Mouse (Mus musculus): ENCODE measurements around the gene Ndufab1. TPM values are rescaled to one million over a fixed set of nuclear protein-coding genes. Genes with fewer than 3 reads are reported as not detected.
A peak's percentile ranks its signal among the peaks of the same experiment; 100 is the strongest.
"Not testable (repeated sequence)": the region's sequence is repeated elsewhere in the genome, so short reads cannot be mapped to it uniquely, and the experiment has no call there.

The Ndufab1 gene
- polyA plus RNA-seq, 1 experiment from 2014 or later: 625 TPM

- no peak for DNase-seq (ENCODE audit: low spot score)
- no peak overlapping the region for H3K4me3 ChIP-seq (ENCODE audit: low read depth, low read length)
- H3K27me3 ChIP-seq (ENCODE audit: control insufficient read depth, insufficient read depth, low read length): no peaks in the 10 kb centered on the region
- no peaks in the 10 kb centered on the region for H3K9me3 ChIP-seq (ENCODE audit: control insufficient read depth, low read length)
- H3K4me1 ChIP-seq (replicated peaks; ENCODE audit: control insufficient read depth, insufficient read depth, low read length): no peaks in the 10 kb centered on the region
- WGBS: 95% methylated on average over 11 of the region's 11 CpGs
- H3K9ac ChIP-seq (ENCODE audit: low read length): no peak overlapping the region
- H3K27ac ChIP-seq (ENCODE audit: low read depth, low read length): no peak overlapping the region
- no peak overlapping the region for H3K4me2 ChIP-seq (ENCODE audit: low read depth, low read length, severe bottlenecking)
- no peaks in the 10 kb centered on the region for H3K36me3 ChIP-seq (ENCODE audit: control insufficient read depth, insufficient read depth, low read length)
- no peak for ATAC-seq (replicated peaks; ENCODE audit: low FRiP score)
Observed at GRCm38 (mm10) chr7:122126946-122127345, 25.3 kb upstream of the Ndufab1 start.

GRCm38 (mm10) chr7:122125636-122126035 is 23.9 kb upstream of the Ndufab1 start:
- H3K27ac ChIP-seq (ENCODE audit: low read depth, low read length): no peak overlapping the region
- 80% methylated on average over 8 of the region's 8 CpGs for WGBS
- no peak overlapping the region for H3K4me2 ChIP-seq (ENCODE audit: low read depth, low read length, severe bottlenecking)
- no peak for ATAC-seq (replicated peaks; ENCODE audit: low FRiP score)
- DNase-seq (ENCODE audit: low spot score): peak; percentile 53
- H3K9me3 ChIP-seq (ENCODE audit: control insufficient read depth, low read length): no peaks in the 10 kb centered on the region
- no peaks in the 10 kb centered on the region for H3K27me3 ChIP-seq (ENCODE audit: control insufficient read depth, insufficient read depth, low read length)
- no peaks in the 10 kb centered on the region; the same call in 1 of the 2 replicates for H3K36me3 ChIP-seq (ENCODE audit: control insufficient read depth, insufficient read depth, low read length)
- H3K9ac ChIP-seq (ENCODE audit: low read length): no peak overlapping the region
- no peaks in the 10 kb centered on the region for H3K4me1 ChIP-seq (replicated peaks; ENCODE audit: control insufficient read depth, insufficient read depth, low read length)
- H3K4me3 ChIP-seq (ENCODE audit: low read depth, low read length): no peak overlapping the region

GRCm38 (mm10) chr7:122123518-122123917 is 21.8 kb upstream of the Ndufab1 start:
- Histone ChIP-seq H3K4me3 (ENCODE audit: low read depth, low read length) (no peak overlapping the region), H3K9me3 (ENCODE audit: control insufficient read depth, low read length) (no peaks in the 10 kb centered on the region), H3K4me2 (ENCODE audit: low read depth, low read length, severe bottlenecking) (no peak overlapping the region), H3K36me3 (ENCODE audit: control insufficient read depth, insufficient read depth, low read length) (no peaks in the 10 kb centered on the region; the same call in 1 of the 2 replicates), H3K27ac (ENCODE audit: low read depth, low read length) (no peak overlapping the region), H3K4me1 (replicated peaks; ENCODE audit: control insufficient read depth, insufficient read depth, low read length) (no peaks in the 10 kb centered on the region), H3K27me3 (ENCODE audit: control insufficient read depth, insufficient read depth, low read length) (no peaks in the 10 kb centered on the region), H3K9ac (ENCODE audit: low read length) (no peak overlapping the region)
- WGBS: 92% methylated on average over 4 of the region's 4 CpGs
- no peak for DNase-seq (ENCODE audit: low spot score)
- ATAC-seq (replicated peaks; ENCODE audit: low FRiP score): no peak

GRCm38 (mm10) chr7:122108206-122108605 is 6.5 kb upstream of the Ndufab1 start:
- WGBS: 96% methylated on average over 6 of the region's 6 CpGs
- Histone ChIP-seq H3K4me2 (ENCODE audit: low read depth, low read length, severe bottlenecking) (no peak overlapping the region), H3K36me3 (ENCODE audit: control insufficient read depth, insufficient read depth, low read length) (0 out of 2 replicates have a peak, but pooled peaks cover 3% of the 10 kb centered on the region), H3K4me3 (ENCODE audit: low read depth, low read length) (no peak overlapping the region), H3K27ac (ENCODE audit: low read depth, low read length) (no peak overlapping the region), H3K27me3 (ENCODE audit: control insufficient read depth, insufficient read depth, low read length) (no peaks in the 10 kb centered on the region), H3K4me1 (replicated peaks; ENCODE audit: control insufficient read depth, insufficient read depth, low read length) (no peaks in the 10 kb centered on the region), H3K9me3 (ENCODE audit: control insufficient read depth, low read length) (no peaks in the 10 kb centered on the region), H3K9ac (ENCODE audit: low read length) (no peak overlapping the region)
- DNase-seq (ENCODE audit: low spot score): no peak
- ATAC-seq (replicated peaks; ENCODE audit: low FRiP score): no peak

GRCm38 (mm10) chr7:122101014-122101746 is 506 bp downstream of the Ndufab1 start:
- 8% methylated on average over 25 of the region's 28 CpGs for WGBS
- peak; percentile 80 for ATAC-seq (replicated peaks; ENCODE audit: low FRiP score)
- not testable (repeated sequence) for H3K27ac ChIP-seq (ENCODE audit: low read depth, low read length)

GRCm38 (mm10) chr7:122099222-122099621 is 2.5 kb downstream of the Ndufab1 start:
- H3K4me3 ChIP-seq (ENCODE audit: low read depth, low read length): no peak overlapping the region
- no peak overlapping the region for H3K9ac ChIP-seq (ENCODE audit: low read length)
- no peak for ATAC-seq (replicated peaks; ENCODE audit: low FRiP score)
- DNase-seq (ENCODE audit: low spot score): peak; percentile 62
- H3K36me3 ChIP-seq (ENCODE audit: control insufficient read depth, insufficient read depth, low read length): peaks cover 17% of the 10 kb centered on the region; the same call in 1 of the 2 replicates
- no peaks in the 10 kb centered on the region for H3K9me3 ChIP-seq (ENCODE audit: control insufficient read depth, low read length)
- H3K4me2 ChIP-seq (ENCODE audit: low read depth, low read length, severe bottlenecking): no peak overlapping the region
- H3K4me1 ChIP-seq (replicated peaks; ENCODE audit: control insufficient read depth, insufficient read depth, low read length): peaks cover 4% of the 10 kb centered on the region
- H3K27me3 ChIP-seq (ENCODE audit: control insufficient read depth, insufficient read depth, low read length): no peaks in the 10 kb centered on the region
- WGBS: 71% methylated on average over 4 of the region's 4 CpGs
- H3K27ac ChIP-seq (ENCODE audit: low read depth, low read length): no peak overlapping the region

More at GRCm38 (mm10) chr7:122101014-122101746, 506 bp downstream of the Ndufab1 start:
- peak; percentile 74 for DNase-seq (ENCODE audit: low spot score)
- Histone ChIP-seq H3K9ac (ENCODE audit: low read length) (peak overlapping the region; percentile 85), H3K4me2 (ENCODE audit: low read depth, low read length, severe bottlenecking) (peak overlapping the region; percentile 57), H3K4me3 (ENCODE audit: low read depth, low read length) (peak overlapping the region; percentile 67)
- not testable (repeated sequence) for H3K27me3 ChIP-seq (ENCODE audit: control insufficient read depth, insufficient read depth, low read length); H3K36me3 ChIP-seq (ENCODE audit: control insufficient read depth, insufficient read depth, low read length); H3K4me1 ChIP-seq (replicated peaks; ENCODE audit: control insufficient read depth, insufficient read depth, low read length); H3K9me3 ChIP-seq (ENCODE audit: control insufficient read depth, low read length)

GRCm38 (mm10) chr7:122098009-122098408 is 3.7 kb downstream of the Ndufab1 start:
- H3K9me3 ChIP-seq (ENCODE audit: control insufficient read depth, low read length): no peaks in the 10 kb centered on the region
- H3K27ac ChIP-seq (ENCODE audit: low read depth, low read length): no peak overlapping the region
- H3K4me1 ChIP-seq (replicated peaks; ENCODE audit: control insufficient read depth, insufficient read depth, low read length): peaks cover 4% of the 10 kb centered on the region
- H3K4me3 ChIP-seq (ENCODE audit: low read depth, low read length): no peak overlapping the region
- no peaks in the 10 kb centered on the region for H3K27me3 ChIP-seq (ENCODE audit: control insufficient read depth, insufficient read depth, low read length)
- ATAC-seq (replicated peaks; ENCODE audit: low FRiP score) (no peak), DNase-seq (ENCODE audit: low spot score) (no peak)
- peaks cover 17% of the 10 kb centered on the region; the same call in 1 of the 2 replicates for H3K36me3 ChIP-seq (ENCODE audit: control insufficient read depth, insufficient read depth, low read length)
- H3K9ac ChIP-seq (ENCODE audit: low read length): no peak overlapping the region
- 92% methylated on average over 3 of the region's 3 CpGs for WGBS
- no peak overlapping the region for H3K4me2 ChIP-seq (ENCODE audit: low read depth, low read length, severe bottlenecking)

GRCm38 (mm10) chr7:122094564-122095330 is 6.9 kb downstream of the Ndufab1 start:
- Histone ChIP-seq H3K9me3 (ENCODE audit: control insufficient read depth, low read length) (no peaks in the 10 kb centered on the region), H3K9ac (ENCODE audit: low read length) (no peak overlapping the region), H3K27ac (ENCODE audit: low read depth, low read length) (no peak overlapping the region), H3K36me3 (ENCODE audit: control insufficient read depth, insufficient read depth, low read length) (peaks cover 25% of the 10 kb centered on the region; the same call in 1 of the 2 replicates), H3K4me1 (replicated peaks; ENCODE audit: control insufficient read depth, insufficient read depth, low read length) (no peaks in the 10 kb centered on the region), H3K4me3 (ENCODE audit: low read depth, low read length) (no peak overlapping the region), H3K27me3 (ENCODE audit: control insufficient read depth, insufficient read depth, low read length) (no peaks in the 10 kb centered on the region), H3K4me2 (ENCODE audit: low read depth, low read length, severe bottlenecking) (no peak overlapping the region)
- no peak for ATAC-seq (replicated peaks; ENCODE audit: low FRiP score)
- no peak for DNase-seq (ENCODE audit: low spot score)
- WGBS: 94% methylated on average over 2 of the region's 2 CpGs
